8 mouse cellular contexts compared by ENCODE assay signal in genomic region chr15:83210229-83210628, GRCm38 (mm10). TPM values are rescaled to one million over a fixed set of nuclear protein-coding genes. Genes with fewer than 3 reads are reported as not detected.
DNase-seq lines count a peak whose midpoint lies in the region; ATAC-seq lines count a peak whose summit lies in the region.

No protein-coding gene starts in this region.

- intact Hi-C loops in left cerebral cortex, postnatal 14 days (cut with DNase I), result loop anchor here (5.0 kb wide), 1 partner anchor 307 kb away; no protein-coding TSS in a partner anchor

- ATAC-seq in cerebellum, adult (ENCODE audit: insufficient number of reproducible peaks, low FRiP score, low TSS enrichment), result no peak

- peak; percentile 29 to 43 for DNase-seq in cerebellum, adult 18-20 months
- peak; percentile 59 to 78 for DNase-seq in cerebellum, postnatal 25 days
- peak; percentile 66 for DNase-seq in gastrocnemius, postnatal 10 days
- DNase-seq in induced T-regulatory cell, adult 2 months (ENCODE audit: low read depth), result peak; percentile 56
- peak; percentile 69 to 77 for DNase-seq in left cerebral cortex, postnatal 14 days (ENCODE audit: low spot score in 2 of 2)
- peak; percentile 63 for DNase-seq in mesoderm, embryonic 11.5 days (ENCODE audit: low read depth, low spot score)
- peak; percentile 77 for DNase-seq in right cerebral cortex, postnatal 4 days

RNA-seq across cellular contexts. Expression of gene Cyb5r3, which starts 37.8 kb away (rescaled TPM):
- 100 to 1,000 TPM in 1 of 2 experiments, 10 to 100 TPM in 1; 91.3 to 102 TPM for total RNA-seq in gastrocnemius, postnatal 10 days (2021)
- 10 to 100 TPM; 67.9 to 69.6 TPM for total RNA-seq in left cerebral cortex, postnatal 14 days (2021)

RNA-seq across cellular contexts. Expression of gene A4galt, which starts 41.3 kb away (rescaled TPM):
- total RNA-seq in gastrocnemius, postnatal 10 days (2021), result 1 to 10 TPM; 5.3 to 7.0 TPM
- 1 to 10 TPM; 2.4 to 3.5 TPM for total RNA-seq in left cerebral cortex, postnatal 14 days (2021)
